Mouse (Mus musculus) cerebellum, adult 11 months (tissue): Measurements from ENCODE around the gene Mnat1.
A peak's percentile ranks its signal among the peaks of the same experiment; 100 is the strongest.
"Not testable (repeated sequence)": the region's sequence is repeated elsewhere in the genome, so short reads cannot be mapped to it uniquely, and the experiment has no call there.

Source experiments
- DNase-seq: peaks from one replicate; pipeline ENCODE4 v3.0.0; 2022

The Mnat1 gene

GRCm38 (mm10) chr12:73123093-73124041, at the start of gene Mnat1:
Gene Mnat1 (plus strand): TSS chr12:73123717.
- peak; percentile 83 for DNase-seq

- not testable (repeated sequence) for DNase-seq
These were observed 41.7 kb upstream of the Mnat1 start for GRCm38 (mm10) chr12:73081828-73082227.

- no peak for DNase-seq
These were observed 39.7 kb upstream of the Mnat1 start for GRCm38 (mm10) chr12:73083773-73084172.

DNA sequence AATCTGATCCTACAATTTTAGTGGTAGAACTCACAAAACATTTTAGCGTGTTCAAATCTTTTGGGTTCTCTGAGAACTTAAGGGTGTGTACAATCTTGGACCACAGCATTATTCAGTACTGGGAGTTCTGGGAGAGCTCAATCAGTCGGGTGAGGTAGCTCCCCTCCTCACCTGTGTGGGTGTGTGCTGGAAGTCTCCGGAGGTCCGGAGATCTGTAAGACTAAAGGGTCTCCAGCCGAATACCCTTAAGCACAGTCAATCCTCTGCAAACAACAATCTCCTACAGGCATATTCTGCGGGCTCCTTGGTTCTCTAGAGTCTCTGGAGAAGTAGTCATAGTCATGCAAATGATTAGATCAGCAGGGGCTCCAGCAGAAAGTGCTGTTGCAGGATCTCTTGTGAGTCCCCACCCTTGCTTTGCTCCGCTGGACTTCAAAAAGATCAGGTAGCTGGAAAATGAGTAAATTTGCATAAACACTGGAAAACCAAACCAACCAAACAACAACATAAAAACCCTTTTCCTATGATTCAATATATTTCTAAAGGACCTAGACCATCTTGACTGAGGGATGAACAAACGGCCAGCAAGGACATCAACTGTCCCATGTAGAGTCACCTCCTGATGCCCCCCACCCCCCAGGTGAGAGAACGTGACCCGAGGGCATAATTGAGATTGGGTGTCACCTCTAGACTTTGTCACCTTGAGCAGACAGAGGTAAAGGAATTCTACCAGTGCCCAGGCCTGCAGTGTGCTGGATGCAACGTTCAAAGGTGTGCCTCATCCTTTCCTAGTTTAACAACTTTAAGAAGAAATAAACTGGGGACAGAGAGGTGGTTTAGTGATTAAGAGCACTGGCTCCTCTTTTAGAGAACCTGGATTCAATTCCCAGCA, 37.5 kb upstream of the Mnat1 start:
- no peak for DNase-seq

GRCm38 (mm10) chr12:73087086-73087485, 36.4 kb upstream of the Mnat1 start:
- no peak for DNase-seq

GRCm38 (mm10) chr12:73088500-73088899, 35.0 kb upstream of the Mnat1 start:
- DNase-seq = no peak

- DNase-seq = no peak
These were observed 34.6 kb upstream of the Mnat1 start for GRCm38 (mm10) chr12:73088911-73089310.

DNA sequence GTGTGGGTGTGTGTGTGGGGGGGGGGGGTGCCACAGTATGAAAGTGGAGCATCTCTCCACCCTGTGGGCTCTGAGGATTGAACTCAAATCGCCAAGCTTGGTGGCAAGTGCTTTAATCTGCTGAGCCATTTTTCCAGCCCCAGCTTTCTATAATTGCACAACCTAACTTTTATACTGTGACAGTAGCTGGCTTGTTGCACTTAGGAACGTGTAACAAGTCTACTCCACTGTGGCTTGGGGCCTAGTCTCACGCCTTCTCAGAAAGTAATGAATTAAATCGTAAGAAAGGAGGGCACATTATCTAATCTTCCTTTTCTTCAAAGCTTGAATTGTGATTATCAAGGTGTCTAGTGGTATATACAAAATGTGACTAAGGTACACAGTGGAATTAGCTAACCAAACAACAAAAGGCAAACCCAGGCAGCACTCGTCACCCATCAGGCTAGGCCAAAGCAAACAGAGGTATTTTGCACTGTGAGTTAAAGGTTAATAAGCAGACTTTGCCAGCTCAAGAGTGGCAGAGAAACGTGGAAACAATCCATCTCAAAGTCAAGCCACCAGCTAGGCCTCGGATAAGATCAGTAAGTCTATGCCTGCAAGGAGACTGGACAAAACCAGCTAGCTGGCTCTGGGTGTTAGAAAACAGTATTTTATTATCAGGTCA, 32.7 kb upstream of the Mnat1 start:
- no peak for DNase-seq

GRCm38 (mm10) chr12:73094189-73094588, 29.3 kb upstream of the Mnat1 start:
- DNase-seq = no peak

DNA sequence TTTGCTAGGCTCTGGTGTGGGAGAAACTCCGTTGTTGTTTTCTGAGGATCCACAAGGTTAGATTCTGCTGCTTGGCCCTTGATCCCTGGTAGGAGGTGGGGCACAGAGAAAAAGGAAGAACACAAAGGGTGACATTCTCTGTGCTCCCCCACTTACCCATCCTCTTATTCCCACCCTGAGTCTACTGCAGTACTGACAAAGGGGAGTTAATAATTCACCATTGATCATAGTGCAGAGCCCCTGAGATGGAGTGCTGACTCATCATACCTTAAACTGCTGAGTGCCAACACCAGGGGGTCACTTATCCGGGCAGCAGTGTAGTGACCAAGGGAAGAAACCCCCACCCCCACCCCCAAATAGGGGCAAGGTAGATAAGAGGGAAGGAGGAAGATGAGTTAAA, 28.9 kb upstream of the Mnat1 start:
- DNase-seq = no peak

DNA sequence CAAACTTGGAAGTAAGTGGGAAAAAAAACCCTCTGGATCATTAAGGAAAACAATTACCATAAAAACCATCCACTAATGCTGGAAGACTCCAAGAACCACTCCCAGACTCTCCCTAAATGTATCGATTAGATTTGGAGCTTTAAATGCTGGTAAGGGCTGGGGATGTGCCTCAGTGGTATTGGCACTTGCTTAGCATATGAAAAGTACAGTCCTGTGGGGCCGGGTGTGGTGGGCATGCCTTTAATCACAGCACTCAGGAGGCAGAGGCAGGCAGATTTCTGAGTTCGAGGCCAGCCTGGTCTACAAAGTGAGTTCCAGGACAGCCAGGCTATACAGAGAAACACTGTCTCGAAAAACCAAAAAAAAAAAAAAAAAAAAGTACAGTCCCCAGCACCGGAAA, 27.3 kb upstream of the Mnat1 start:
- not testable (repeated sequence) for DNase-seq

DNA sequence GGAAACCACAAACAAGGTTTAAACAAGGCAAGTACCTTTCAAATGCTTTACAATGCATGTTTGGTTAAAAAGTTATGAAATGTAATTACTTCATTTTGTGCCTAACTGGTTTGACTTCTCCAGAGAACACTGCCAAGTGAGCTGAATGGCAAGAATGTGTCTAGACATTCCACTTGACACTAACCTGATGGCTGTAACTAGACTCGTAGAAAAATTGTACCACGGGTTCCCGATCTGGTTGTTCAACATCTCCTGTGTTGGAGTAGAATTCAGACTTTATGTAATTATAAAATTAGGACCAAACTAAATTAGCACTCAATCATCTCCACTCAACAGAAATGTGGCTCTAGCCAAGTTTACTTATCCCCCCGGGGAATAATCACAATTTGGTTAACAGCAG, 24.9 kb upstream of the Mnat1 start:
- no peak for DNase-seq

- DNase-seq = no peak
These were observed 19.8 kb upstream of the Mnat1 start for GRCm38 (mm10) chr12:73103713-73104112.

DNA sequence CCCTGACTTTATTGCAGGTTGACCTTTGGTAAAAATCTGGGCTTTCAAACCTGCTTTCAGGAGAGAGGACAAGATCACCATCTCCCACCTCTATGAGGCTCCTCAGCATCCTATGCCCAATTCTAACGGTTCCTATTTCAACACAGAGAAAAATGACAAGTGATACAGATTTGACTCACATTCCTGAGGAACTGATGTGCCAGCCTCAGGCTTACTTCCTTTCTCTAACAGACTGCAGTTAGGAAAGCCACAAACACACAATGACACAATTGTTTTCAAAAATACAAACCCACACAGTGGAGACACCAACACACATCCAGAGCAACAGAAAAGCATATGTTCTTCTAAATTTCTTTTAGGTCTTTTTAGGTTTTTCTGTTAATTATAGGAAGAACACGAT, 15.7 kb upstream of the Mnat1 start:
- DNase-seq = no peak

GRCm38 (mm10) chr12:73110431-73111111, 12.9 kb upstream of the Mnat1 start:
- peak; percentile 4 for DNase-seq

- peak; percentile 17 for DNase-seq
These were observed 11.8 kb upstream of the Mnat1 start for GRCm38 (mm10) chr12:73111561-73112325.

DNA sequence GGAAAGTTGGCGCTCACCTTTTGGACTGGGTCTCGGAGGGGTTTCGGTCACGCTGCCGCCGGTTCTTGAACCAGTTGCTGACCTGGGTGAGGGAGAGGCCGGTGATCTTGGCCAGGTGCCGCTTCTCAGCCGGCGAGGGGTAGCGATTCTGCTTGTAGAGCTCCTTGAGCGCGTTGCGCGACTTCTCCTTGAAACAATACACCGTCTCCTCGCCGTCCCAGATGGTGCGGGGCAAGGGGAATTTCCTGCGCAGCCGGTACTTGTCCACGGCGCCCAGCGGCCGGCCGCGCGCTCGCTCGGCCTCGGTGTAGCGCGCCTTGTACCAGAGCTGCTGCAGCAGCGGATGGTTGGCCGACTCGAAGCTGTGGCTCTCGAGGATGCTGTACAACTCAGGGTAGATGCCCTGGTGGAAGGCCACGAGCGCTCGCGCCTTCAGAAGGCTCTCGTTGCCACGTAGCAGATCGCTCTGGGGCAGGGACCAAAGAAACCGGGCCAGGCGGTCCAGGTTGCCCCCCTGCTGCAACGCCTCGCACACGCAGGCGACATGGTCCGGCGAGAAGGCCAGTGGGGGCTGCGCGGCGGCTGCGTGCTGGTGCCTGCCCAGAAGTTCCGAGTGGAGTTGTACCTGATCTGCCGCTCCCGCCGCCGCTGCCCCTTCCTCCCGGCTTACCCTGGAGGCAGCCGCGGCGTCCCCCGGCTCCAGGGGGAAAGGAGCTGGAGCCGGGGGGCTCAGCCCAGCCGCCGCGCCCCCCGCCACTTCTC, 11.0 kb upstream of the Mnat1 start:
- DNase-seq = peak; percentile 38

GRCm38 (mm10) chr12:73113196-73113595, 10.3 kb upstream of the Mnat1 start, which contains the start of gene Six4:
Gene Six4 (minus strand): TSS chr12:73113456.
- peak; percentile 74 for DNase-seq

- DNase-seq = no peak
These were observed 1.7 kb downstream of the Mnat1 start for GRCm38 (mm10) chr12:73125250-73125649.

DNA sequence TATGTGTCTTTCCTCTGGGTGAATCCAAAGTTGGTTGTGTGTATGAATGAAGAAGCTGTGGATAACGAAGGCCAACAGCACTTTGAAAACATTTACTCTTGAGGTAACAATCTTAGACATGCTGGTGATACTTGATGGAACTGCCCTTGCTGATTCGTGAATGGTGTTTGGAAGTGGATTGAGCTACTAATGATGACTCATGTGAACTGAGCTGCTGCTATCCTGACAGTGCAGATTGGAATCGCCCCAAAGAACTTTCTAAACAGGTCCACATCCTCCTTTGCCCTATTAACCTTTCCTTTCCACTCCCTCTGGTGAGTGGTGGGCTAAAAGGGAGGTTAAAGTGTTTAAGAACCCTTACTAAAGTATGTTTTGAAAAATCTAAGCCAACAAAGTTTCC, 17.2 kb downstream of the Mnat1 start:
- DNase-seq = no peak

- no peak for DNase-seq
These were observed 23.7 kb downstream of the Mnat1 start for GRCm38 (mm10) chr12:73147236-73147635.
